Mouse (Mus musculus): ENCODE results near the gene Vax1. TPM values are rescaled to one million over a fixed set of nuclear protein-coding genes. Genes with fewer than 3 reads are reported as not detected.

Gene Vax1
- total and polyA plus RNA-seq, 2 experiments, result not detected

- no peak for DNase-seq (ENCODE audit: extremely low read depth, low read depth, low spot score)
- Histone ChIP-seq H3K79me2 (ENCODE audit: control insufficient read depth, insufficient read depth, low read length) (no peaks in the 10 kb centered on the region), H3K27me3 (ENCODE audit: control insufficient read depth, insufficient read depth, low read length) (peaks cover 28% of the 10 kb centered on the region), H3K36me3 (ENCODE audit: control insufficient read depth, insufficient read depth, low read length) (no peaks in the 10 kb centered on the region), H3K4me3 (ENCODE audit: insufficient read depth, low read depth, low read length) (no peak overlapping the region), H3K4me1 (ENCODE audit: control insufficient read depth, insufficient read depth, low read length) (peaks cover 2% of the 10 kb centered on the region; the same call in 1 of the 2 replicates), H3K27ac (replicated peaks; ENCODE audit: insufficient read depth, low read depth, low read length) (no peak overlapping the region), H3K9ac (ENCODE audit: low read depth, low read length) (no peak overlapping the region)
- TF ChIP-seq POLR2A (IDR thresholded peaks at IDR 0.05; ENCODE audit: extremely low read depth, insufficient read depth, low read length), result no peak
- TF ChIP-seq CTCF (IDR thresholded peaks at IDR 0.05; ENCODE audit: low read depth, low read length), result peak; percentile 69
- 14% methylated on average over 15 of the region's 15 CpGs for WGBS
These were observed 26.3 kb upstream of the Vax1 start for GRCm38 (mm10) chr19:59196111-59196666.

DNA sequence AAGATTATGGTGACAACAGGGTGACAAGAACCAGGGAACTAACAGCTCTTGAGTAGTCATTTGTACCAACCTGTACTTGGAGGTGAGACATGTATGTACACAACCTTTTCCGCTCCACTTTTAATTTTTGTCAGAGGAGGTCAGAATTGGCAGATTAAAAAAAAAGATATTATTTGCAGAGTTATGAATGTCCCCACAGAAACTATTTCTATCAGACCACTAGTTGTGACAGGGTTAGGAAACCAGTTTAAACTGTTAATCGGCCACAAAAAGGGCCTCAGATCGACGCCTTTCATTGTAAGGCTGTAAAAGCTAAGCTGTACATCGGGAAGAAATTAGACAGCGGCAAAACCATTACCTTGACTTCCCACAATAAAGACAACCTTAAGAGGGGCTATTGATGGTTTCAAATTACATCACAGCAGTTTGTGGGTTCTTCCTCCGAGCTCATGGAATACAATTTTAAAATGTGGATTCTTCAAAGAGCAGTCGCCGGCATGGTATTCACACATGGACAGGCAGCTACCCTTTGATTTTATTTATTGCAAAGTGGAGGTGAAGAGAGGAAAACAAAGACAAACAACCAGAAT, 25.4 kb upstream of the Vax1 start:
- peaks cover 28% of the 10 kb centered on the region for H3K27me3 ChIP-seq (ENCODE audit: control insufficient read depth, insufficient read depth, low read length)
- no peak for DNase-seq (ENCODE audit: extremely low read depth, low read depth, low spot score)
- TF ChIP-seq CTCF (IDR thresholded peaks at IDR 0.05; ENCODE audit: low read depth, low read length) (no peak), POLR2A (IDR thresholded peaks at IDR 0.05; ENCODE audit: extremely low read depth, insufficient read depth, low read length) (no peak)
- no peaks in the 10 kb centered on the region for H3K36me3 ChIP-seq (ENCODE audit: control insufficient read depth, insufficient read depth, low read length)
- H3K79me2 ChIP-seq (ENCODE audit: control insufficient read depth, insufficient read depth, low read length), result no peaks in the 10 kb centered on the region
- 21% methylated on average over 9 of the region's 9 CpGs for WGBS
- H3K4me3 ChIP-seq (ENCODE audit: insufficient read depth, low read depth, low read length), result no peak overlapping the region
- no peak overlapping the region for H3K27ac ChIP-seq (replicated peaks; ENCODE audit: insufficient read depth, low read depth, low read length)
- peaks cover 2% of the 10 kb centered on the region; the same call in 1 of the 2 replicates for H3K4me1 ChIP-seq (ENCODE audit: control insufficient read depth, insufficient read depth, low read length)
- no peak overlapping the region for H3K9ac ChIP-seq (ENCODE audit: low read depth, low read length)

DNA sequence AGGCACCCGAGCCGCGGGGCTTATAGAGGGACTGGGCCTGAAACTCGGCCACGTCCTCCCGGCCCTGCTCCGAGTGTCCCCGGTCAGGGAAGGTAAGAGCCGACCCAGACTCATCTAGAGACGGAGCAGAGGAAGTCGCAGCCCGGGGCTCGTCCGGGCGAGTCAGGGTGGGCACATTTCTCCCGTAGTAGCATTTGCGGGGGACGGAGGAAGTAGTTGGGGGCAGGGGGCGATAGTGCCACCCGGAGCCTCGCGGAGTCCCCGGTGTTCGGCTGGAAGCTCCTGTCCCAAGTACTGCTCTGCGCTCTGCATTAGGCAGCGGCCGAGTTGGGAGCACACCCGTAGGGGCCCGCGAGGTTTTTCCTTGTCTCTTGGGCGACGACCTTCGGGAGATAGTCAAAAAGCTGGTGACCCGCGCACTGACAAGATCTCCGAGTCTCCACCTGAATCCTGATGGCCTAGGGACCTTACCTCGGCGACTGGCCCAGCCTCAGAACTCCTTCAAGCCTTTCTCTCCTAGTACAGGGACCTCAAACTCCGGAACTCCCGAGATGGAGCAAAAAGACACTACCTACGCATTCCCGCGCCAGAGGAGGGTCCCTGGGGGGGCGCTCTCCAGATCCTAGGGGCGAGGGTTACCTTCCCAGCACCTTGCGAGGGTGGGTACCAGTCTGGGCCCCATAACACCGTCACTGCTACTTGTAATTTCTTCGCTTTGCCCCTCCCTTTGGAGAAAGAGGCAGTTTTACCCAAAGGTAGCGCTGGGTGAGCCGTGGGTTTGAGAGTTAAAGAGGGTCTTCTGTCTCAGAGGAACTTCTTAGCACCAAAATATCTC, 24.3 kb upstream of the Vax1 start:
- Histone ChIP-seq H3K4me1 (ENCODE audit: control insufficient read depth, insufficient read depth, low read length) (peaks cover 2% of the 10 kb centered on the region; the same call in 1 of the 2 replicates), H3K79me2 (ENCODE audit: control insufficient read depth, insufficient read depth, low read length) (no peaks in the 10 kb centered on the region), H3K9ac (ENCODE audit: low read depth, low read length) (no peak overlapping the region), H3K4me3 (ENCODE audit: insufficient read depth, low read depth, low read length) (no peak overlapping the region; the same call in 1 of the 2 replicates), H3K27me3 (ENCODE audit: control insufficient read depth, insufficient read depth, low read length) (peaks cover 28% of the 10 kb centered on the region), H3K36me3 (ENCODE audit: control insufficient read depth, insufficient read depth, low read length) (no peaks in the 10 kb centered on the region), H3K27ac (replicated peaks; ENCODE audit: insufficient read depth, low read depth, low read length) (no peak overlapping the region)
- WGBS, result 2% methylated on average over 50 of the region's 50 CpGs
- no peak for DNase-seq (ENCODE audit: extremely low read depth, low read depth, low spot score)
- no peak for TF ChIP-seq POLR2A (IDR thresholded peaks at IDR 0.05; ENCODE audit: extremely low read depth, insufficient read depth, low read length)
- TF ChIP-seq CTCF (IDR thresholded peaks at IDR 0.05; ENCODE audit: low read depth, low read length), result no peak

DNA sequence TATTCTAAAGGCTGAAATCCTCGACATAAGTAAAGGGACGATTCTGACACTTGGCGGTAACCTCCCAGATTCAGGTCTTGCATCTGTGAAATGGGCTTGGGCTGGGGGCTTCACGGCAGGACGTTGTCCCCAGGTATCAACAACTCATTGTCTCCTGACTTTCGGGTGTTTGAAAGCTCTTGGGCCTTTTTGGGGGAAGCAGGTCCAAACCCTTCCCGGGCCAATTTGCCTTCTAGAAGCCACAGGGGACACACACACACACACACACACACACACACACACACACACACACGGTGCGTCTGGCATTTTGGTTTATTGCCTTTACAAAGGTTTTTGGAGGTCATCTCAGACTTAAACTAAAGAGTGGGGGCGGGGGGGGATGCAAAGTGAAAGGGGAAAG, 23.6 kb upstream of the Vax1 start:
- H3K9ac ChIP-seq (ENCODE audit: low read depth, low read length), result no peak overlapping the region
- DNase-seq (ENCODE audit: extremely low read depth, low read depth, low spot score), result no peak
- peaks cover 29% of the 10 kb centered on the region for H3K27me3 ChIP-seq (ENCODE audit: control insufficient read depth, insufficient read depth, low read length)
- no peaks in the 10 kb centered on the region for H3K79me2 ChIP-seq (ENCODE audit: control insufficient read depth, insufficient read depth, low read length)
- 4% methylated on average over 10 of the region's 10 CpGs for WGBS
- TF ChIP-seq CTCF (IDR thresholded peaks at IDR 0.05; ENCODE audit: low read depth, low read length), result no peak
- no peak for TF ChIP-seq POLR2A (IDR thresholded peaks at IDR 0.05; ENCODE audit: extremely low read depth, insufficient read depth, low read length)
- no peak overlapping the region for H3K27ac ChIP-seq (replicated peaks; ENCODE audit: insufficient read depth, low read depth, low read length)
- no peak overlapping the region for H3K4me3 ChIP-seq (ENCODE audit: insufficient read depth, low read depth, low read length)
- no peaks in the 10 kb centered on the region for H3K36me3 ChIP-seq (ENCODE audit: control insufficient read depth, insufficient read depth, low read length)
- H3K4me1 ChIP-seq (ENCODE audit: control insufficient read depth, insufficient read depth, low read length), result peaks cover 2% of the 10 kb centered on the region; the same call in 1 of the 2 replicates

DNA sequence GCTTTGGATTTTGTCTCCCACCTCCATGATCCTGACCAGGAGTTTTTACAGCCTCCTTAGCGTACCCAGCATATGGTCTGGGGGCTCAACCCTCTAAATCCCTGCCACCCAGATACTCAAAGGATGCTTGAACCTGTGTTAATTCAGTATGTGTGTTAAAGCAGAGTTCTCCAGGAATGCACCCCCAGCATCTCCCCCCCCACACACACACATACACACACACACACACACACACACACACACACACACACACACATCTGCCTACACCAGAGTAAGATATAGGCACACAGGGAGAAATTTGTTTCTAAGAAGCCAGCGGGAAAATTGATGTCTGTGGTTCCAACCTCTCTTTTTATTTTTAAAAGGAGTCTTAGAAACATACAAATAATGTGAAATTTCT, 22.6 kb upstream of the Vax1 start:
- Histone ChIP-seq H3K36me3 (ENCODE audit: control insufficient read depth, insufficient read depth, low read length) (no peaks in the 10 kb centered on the region), H3K9ac (ENCODE audit: low read depth, low read length) (no peak overlapping the region), H3K4me1 (ENCODE audit: control insufficient read depth, insufficient read depth, low read length) (peaks cover 2% of the 10 kb centered on the region; the same call in 1 of the 2 replicates), H3K4me3 (ENCODE audit: insufficient read depth, low read depth, low read length) (no peak overlapping the region), H3K79me2 (ENCODE audit: control insufficient read depth, insufficient read depth, low read length) (no peaks in the 10 kb centered on the region), H3K27me3 (ENCODE audit: control insufficient read depth, insufficient read depth, low read length) (peaks cover 29% of the 10 kb centered on the region), H3K27ac (replicated peaks; ENCODE audit: insufficient read depth, low read depth, low read length) (no peak overlapping the region)
- TF ChIP-seq CTCF (IDR thresholded peaks at IDR 0.05; ENCODE audit: low read depth, low read length) (no peak), POLR2A (IDR thresholded peaks at IDR 0.05; ENCODE audit: extremely low read depth, insufficient read depth, low read length) (no peak)
- 26% methylated on average over 2 of the region's 2 CpGs for WGBS
- no peak for DNase-seq (ENCODE audit: extremely low read depth, low read depth, low spot score)

Measured in liver, adult 2 months (tissue).